Mouse (Mus musculus): ENCODE measurements around the gene 4930430F08Rik. TPM values are rescaled to one million over a fixed set of nuclear protein-coding genes. Genes with fewer than 3 reads are reported as not detected.

Gene 4930430F08Rik
- 6.1 and 6.9 TPM in 2 replicates for polyA plus RNA-seq (2012; rRNA removed)

GRCm38 (mm10) chr10:100590323-100590722 is at the start of gene 4930430F08Rik, which contains the start of gene 1700017N19Rik:
Gene 4930430F08Rik (minus strand): TSS chr10:100590423.
Gene 1700017N19Rik (plus strand): TSS chr10:100590484.

Other genes starting within 250 kb of the 4930430F08Rik start
- not detected in 2 replicates for gene Gm4302, start 249.6 kb downstream of the 4930430F08Rik start, polyA plus RNA-seq (2012; rRNA removed)
- gene Gm4303, start 244.5 kb downstream of the 4930430F08Rik start, polyA plus RNA-seq (2012; rRNA removed): not detected in 2 replicates
- gene Gm4305, start 239.3 kb downstream of the 4930430F08Rik start, polyA plus RNA-seq (2012; rRNA removed): not detected in 2 replicates
- not detected in 2 replicates for gene Gm4307, start 229.1 kb downstream of the 4930430F08Rik start, polyA plus RNA-seq (2012; rRNA removed)
- not detected in 2 replicates for gene Gm4312, start 207.9 kb downstream of the 4930430F08Rik start, polyA plus RNA-seq (2012; rRNA removed)
- gene Tmtc3, start 103.1 kb downstream of the 4930430F08Rik start, polyA plus RNA-seq (2012; rRNA removed): 7.0 and 8.7 TPM in 2 replicates
- 0.20 TPM in 2 replicates for gene Cep290, start 102.9 kb downstream of the 4930430F08Rik start, polyA plus RNA-seq (2012; rRNA removed)
- not detected in 2 replicates for gene 1700017N19Rik, start 61 bp upstream of the 4930430F08Rik start, polyA plus RNA-seq (2012; rRNA removed)

Data from ovary, adult 2 months (tissue).